Mouse (Mus musculus) right cerebral cortex, postnatal 25 days (tissue): ENCODE data around the gene Alms1.
"Not testable (repeated sequence)": the region's sequence is repeated elsewhere in the genome, so short reads cannot be mapped to it uniquely, and the experiment has no call there.

Experiments used
- DNase-seq: peaks from one replicate; pipeline ENCODE4 v3.0.0; 2022

Gene Alms1

GRCm38 (mm10) chr6:85587396-85588143, at the start of gene Alms1:
Gene Alms1, plus strand, starts transcription at chr6:85587531.
- DNase-seq, result peak; percentile 93

- DNase-seq, result no peak
Observed at GRCm38 (mm10) chr6:85543351-85544175, 43.8 kb upstream of the Alms1 start.

GRCm38 (mm10) chr6:85544251-85544881, 43.0 kb upstream of the Alms1 start:
- DNase-seq, result peak; percentile 59

GRCm38 (mm10) chr6:85547642-85548041, 39.7 kb upstream of the Alms1 start:
- no peak for DNase-seq

GRCm38 (mm10) chr6:85562374-85562773, 25.0 kb upstream of the Alms1 start:
- no peak for DNase-seq

GRCm38 (mm10) chr6:85572816-85573215, 14.5 kb upstream of the Alms1 start:
- DNase-seq, result no peak

GRCm38 (mm10) chr6:85581688-85582087, 5.6 kb upstream of the Alms1 start:
- no peak for DNase-seq

- no peak for DNase-seq
Observed at GRCm38 (mm10) chr6:85584612-85585011, 2.7 kb upstream of the Alms1 start.

GRCm38 (mm10) chr6:85586805-85587367, 445 bp upstream of the Alms1 start:
- no peak for DNase-seq

- no peak for DNase-seq
Observed at GRCm38 (mm10) chr6:85588164-85588563, 833 bp downstream of the Alms1 start.

GRCm38 (mm10) chr6:85588568-85588967, 1.2 kb downstream of the Alms1 start:
- DNase-seq, result no peak

- no peak for DNase-seq
Observed at GRCm38 (mm10) chr6:85590116-85590515, 2.8 kb downstream of the Alms1 start.

- DNase-seq, result no peak
Observed at GRCm38 (mm10) chr6:85599310-85599709, 12.0 kb downstream of the Alms1 start.

GRCm38 (mm10) chr6:85610511-85610910, 23.2 kb downstream of the Alms1 start:
- no peak for DNase-seq

GRCm38 (mm10) chr6:85620826-85621225, 33.5 kb downstream of the Alms1 start:
- DNase-seq, result no peak

GRCm38 (mm10) chr6:85621600-85621999, 34.3 kb downstream of the Alms1 start:
- DNase-seq, result no peak

- no peak for DNase-seq
Observed at GRCm38 (mm10) chr6:85624511-85624910, 37.2 kb downstream of the Alms1 start.

GRCm38 (mm10) chr6:85633165-85633564, 45.8 kb downstream of the Alms1 start:
- DNase-seq, result no peak

- DNase-seq, result no peak
Observed at GRCm38 (mm10) chr6:85653244-85653643, 65.9 kb downstream of the Alms1 start.

- not testable (repeated sequence) for DNase-seq
Observed at GRCm38 (mm10) chr6:85701943-85702342, 114.6 kb downstream of the Alms1 start.

- DNase-seq, result not testable (repeated sequence)
Observed at GRCm38 (mm10) chr6:85709206-85709605, 121.9 kb downstream of the Alms1 start.

GRCm38 (mm10) chr6:85709607-85710006, 122.3 kb downstream of the Alms1 start:
- DNase-seq, result not testable (repeated sequence)

- not testable (repeated sequence) for DNase-seq
Observed at GRCm38 (mm10) chr6:85713105-85713504, 125.8 kb downstream of the Alms1 start, which contains the start of gene Nat8f7. Gene Nat8f7, minus strand, starts transcription at chr6:85713205.
